Mouse (Mus musculus): ENCODE measurements around the gene Olfr907. TPM values are rescaled to one million over a fixed set of nuclear protein-coding genes. Genes with fewer than 3 reads are reported as not detected.

The Olfr907 gene
- polyA plus RNA-seq (2016; fragmentation: Nextera tagmentation; extraction: Ambion mirVana), result not detected in 2 replicates

- Histone ChIP-seq H3K4me1 (replicated peaks) (no peaks in the 10 kb centered on the region), H3K27me3 (replicated peaks) (no peaks in the 10 kb centered on the region), H3K27ac (ENCODE audit: poor library complexity, severe bottlenecking) (no peak within 1 kb of the TSS), H3K4me3 (no peak within 1 kb of the TSS), H3K9me3 (replicated peaks) (no peaks in the 10 kb centered on the region), H3K4me2 (no peak within 1 kb of the TSS), H3K9ac (no peak within 1 kb of the TSS), H3K36me3 (no peaks in the 10 kb centered on the region)
- no peak for ATAC-seq (ENCODE audit: insufficient number of reproducible peaks, low FRiP score)
- 68% methylated on average over 2 of the region's 2 CpGs for WGBS
Observed at GRCm38 (mm10) chr9:38495501-38495900, at the start of gene Olfr907. Gene Olfr907, plus strand, starts transcription at chr9:38495801.

GRCm38 (mm10) chr9:38447352-38447751, 48.2 kb upstream of the Olfr907 start, which contains the start of gene Olfr902:
Gene Olfr902, plus strand, starts transcription at chr9:38447652.
- H3K27me3 ChIP-seq (replicated peaks), result no peaks in the 10 kb centered on the region
- no peak within 1 kb of the TSS for H3K4me3 ChIP-seq
- no peak within 1 kb of the TSS for H3K9ac ChIP-seq
- WGBS, result 75% methylated on average over 5 of the region's 5 CpGs
- no peaks in the 10 kb centered on the region for H3K4me1 ChIP-seq (replicated peaks)
- no peak within 1 kb of the TSS for H3K4me2 ChIP-seq
- no peak within 1 kb of the TSS for H3K27ac ChIP-seq (ENCODE audit: poor library complexity, severe bottlenecking)
- no peaks in the 10 kb centered on the region for H3K36me3 ChIP-seq
- no peaks in the 10 kb centered on the region for H3K9me3 ChIP-seq (replicated peaks)
- ATAC-seq (ENCODE audit: insufficient number of reproducible peaks, low FRiP score), result no peak

- Histone ChIP-seq H3K9me3 (replicated peaks) (no peaks in the 10 kb centered on the region), H3K9ac (no peak within 1 kb of the TSS), H3K27me3 (replicated peaks) (no peaks in the 10 kb centered on the region), H3K4me3 (no peak within 1 kb of the TSS), H3K4me2 (no peak within 1 kb of the TSS), H3K4me1 (replicated peaks) (no peaks in the 10 kb centered on the region), H3K27ac (ENCODE audit: poor library complexity, severe bottlenecking) (no peak within 1 kb of the TSS), H3K36me3 (no peaks in the 10 kb centered on the region)
- no peak for ATAC-seq (ENCODE audit: insufficient number of reproducible peaks, low FRiP score)
Observed at GRCm38 (mm10) chr9:38462844-38463243, 32.8 kb upstream of the Olfr907 start, which contains the start of gene Olfr904. Gene Olfr904, plus strand, starts transcription at chr9:38463144.

- H3K4me3 ChIP-seq, result no peak within 1 kb of the TSS
- no peaks in the 10 kb centered on the region for H3K4me1 ChIP-seq (replicated peaks)
- no peak for ATAC-seq (ENCODE audit: insufficient number of reproducible peaks, low FRiP score)
- no peak within 1 kb of the TSS for H3K4me2 ChIP-seq
- H3K9ac ChIP-seq, result no peak within 1 kb of the TSS
- H3K27ac ChIP-seq (ENCODE audit: poor library complexity, severe bottlenecking), result no peak within 1 kb of the TSS
- no peaks in the 10 kb centered on the region for H3K9me3 ChIP-seq (replicated peaks)
- H3K36me3 ChIP-seq, result no peaks in the 10 kb centered on the region
- H3K27me3 ChIP-seq (replicated peaks), result no peaks in the 10 kb centered on the region
Observed at GRCm38 (mm10) chr9:38470807-38471206, 24.8 kb upstream of the Olfr907 start, which contains the start of gene Olfr905. Gene Olfr905, plus strand, starts transcription at chr9:38471107.

- H3K4me2 ChIP-seq, result no peak within 1 kb of the TSS
- H3K4me1 ChIP-seq (replicated peaks), result no peaks in the 10 kb centered on the region
- no peaks in the 10 kb centered on the region for H3K36me3 ChIP-seq
- H3K27ac ChIP-seq (ENCODE audit: poor library complexity, severe bottlenecking), result no peak within 1 kb of the TSS
- 76% methylated on average over 3 of the region's 3 CpGs for whole genome bisulfite sequencing
- no peaks in the 10 kb centered on the region for H3K9me3 ChIP-seq (replicated peaks)
- no peak for ATAC-seq (ENCODE audit: insufficient number of reproducible peaks, low FRiP score)
- no peaks in the 10 kb centered on the region for H3K27me3 ChIP-seq (replicated peaks)
- no peak within 1 kb of the TSS for H3K9ac ChIP-seq
- H3K4me3 ChIP-seq, result no peak within 1 kb of the TSS
Observed at GRCm38 (mm10) chr9:38486785-38487184, 8.8 kb upstream of the Olfr907 start, which contains the start of gene Olfr906. Gene Olfr906, plus strand, starts transcription at chr9:38487085.

GRCm38 (mm10) chr9:38512353-38512752, 16.8 kb downstream of the Olfr907 start:
- H3K9me3 ChIP-seq (replicated peaks), result 0 out of 2 replicates have a peak, but pooled peaks cover 4% of the 10 kb centered on the region
- no peaks in the 10 kb centered on the region for H3K27me3 ChIP-seq (replicated peaks)
- H3K9ac ChIP-seq, result no peak overlapping the region
- 63% methylated on average over 2 of the region's 2 CpGs for WGBS
- H3K36me3 ChIP-seq, result no peaks in the 10 kb centered on the region
- H3K4me2 ChIP-seq, result no peak overlapping the region
- no peak for ATAC-seq (ENCODE audit: insufficient number of reproducible peaks, low FRiP score)
- H3K27ac ChIP-seq (ENCODE audit: poor library complexity, severe bottlenecking), result no peak overlapping the region
- no peaks in the 10 kb centered on the region for H3K4me1 ChIP-seq (replicated peaks)
- H3K4me3 ChIP-seq, result no peak overlapping the region

- H3K27ac ChIP-seq (ENCODE audit: poor library complexity, severe bottlenecking), result no peak within 1 kb of the TSS
- no peaks in the 10 kb centered on the region for H3K27me3 ChIP-seq (replicated peaks)
- H3K4me3 ChIP-seq, result no peak within 1 kb of the TSS
- no peaks in the 10 kb centered on the region for H3K4me1 ChIP-seq (replicated peaks)
- 58% methylated on average over 1 of the region's 1 CpGs for WGBS
- H3K4me2 ChIP-seq, result no peak within 1 kb of the TSS
- no peak for ATAC-seq (ENCODE audit: insufficient number of reproducible peaks, low FRiP score)
- H3K9me3 ChIP-seq (replicated peaks), result no peaks in the 10 kb centered on the region
- H3K36me3 ChIP-seq, result no peaks in the 10 kb centered on the region
- H3K9ac ChIP-seq, result no peak within 1 kb of the TSS
Observed at GRCm38 (mm10) chr9:38521280-38521679, 25.7 kb downstream of the Olfr907 start, which contains the start of gene Olfr911-ps1. Gene Olfr911-ps1, plus strand, starts transcription at chr9:38521580.

- no peaks in the 10 kb centered on the region for H3K4me1 ChIP-seq (replicated peaks)
- no peak within 1 kb of the TSS for H3K4me3 ChIP-seq
- no peak within 1 kb of the TSS for H3K4me2 ChIP-seq
- H3K36me3 ChIP-seq, result no peaks in the 10 kb centered on the region
- no peak for ATAC-seq (ENCODE audit: insufficient number of reproducible peaks, low FRiP score)
- 79% methylated on average over 2 of the region's 2 CpGs for WGBS
- H3K9ac ChIP-seq, result no peak within 1 kb of the TSS
- no peaks in the 10 kb centered on the region; the same call in 1 of the 2 replicates for H3K9me3 ChIP-seq (replicated peaks)
- H3K27me3 ChIP-seq (replicated peaks), result no peaks in the 10 kb centered on the region
- no peak within 1 kb of the TSS for H3K27ac ChIP-seq (ENCODE audit: poor library complexity, severe bottlenecking)
Observed at GRCm38 (mm10) chr9:38537549-38537948, 41.9 kb downstream of the Olfr907 start, which contains the start of gene Olfr910. Gene Olfr910, plus strand, starts transcription at chr9:38537849.

Other genes starting within 250 kb of the Olfr907 start
- gene Olfr143, start 243.0 kb upstream of the Olfr907 start, polyA plus RNA-seq (2016; fragmentation: Nextera tagmentation; extraction: Ambion mirVana), result not detected in 2 replicates
- not detected in 2 replicates for gene Olfr895, start 227.9 kb upstream of the Olfr907 start, polyA plus RNA-seq (2016; fragmentation: Nextera tagmentation; extraction: Ambion mirVana)
- gene Olfr896-ps1, start 204.7 kb upstream of the Olfr907 start, polyA plus RNA-seq (2016; fragmentation: Nextera tagmentation; extraction: Ambion mirVana), result not detected in 2 replicates
- gene Olfr25, start 166.7 kb upstream of the Olfr907 start, polyA plus RNA-seq (2016; fragmentation: Nextera tagmentation; extraction: Ambion mirVana), result not detected in 2 replicates
- gene Olfr898, start 147.4 kb upstream of the Olfr907 start, polyA plus RNA-seq (2016; fragmentation: Nextera tagmentation; extraction: Ambion mirVana), result not detected in 2 replicates
- gene Olfr250, start 128.9 kb upstream of the Olfr907 start, polyA plus RNA-seq (2016; fragmentation: Nextera tagmentation; extraction: Ambion mirVana), result not detected in 2 replicates
- gene Olfr251, start 118.7 kb upstream of the Olfr907 start, polyA plus RNA-seq (2016; fragmentation: Nextera tagmentation; extraction: Ambion mirVana), result not detected in 2 replicates
- not detected in 2 replicates for gene Olfr147, start 94.1 kb upstream of the Olfr907 start, polyA plus RNA-seq (2016; fragmentation: Nextera tagmentation; extraction: Ambion mirVana)
- not detected in 2 replicates for gene Olfr901, start 66.3 kb upstream of the Olfr907 start, polyA plus RNA-seq (2016; fragmentation: Nextera tagmentation; extraction: Ambion mirVana)
- not detected in 2 replicates for gene Olfr902, start 48.1 kb upstream of the Olfr907 start, polyA plus RNA-seq (2016; fragmentation: Nextera tagmentation; extraction: Ambion mirVana)
- gene Olfr904, start 32.7 kb upstream of the Olfr907 start, polyA plus RNA-seq (2016; fragmentation: Nextera tagmentation; extraction: Ambion mirVana), result not detected in 2 replicates
- gene Olfr905, start 24.7 kb upstream of the Olfr907 start, polyA plus RNA-seq (2016; fragmentation: Nextera tagmentation; extraction: Ambion mirVana), result not detected in 2 replicates
- not detected in 2 replicates for gene Olfr906, start 8.7 kb upstream of the Olfr907 start, polyA plus RNA-seq (2016; fragmentation: Nextera tagmentation; extraction: Ambion mirVana)
- gene Olfr911-ps1, start 25.8 kb downstream of the Olfr907 start, polyA plus RNA-seq (2016; fragmentation: Nextera tagmentation; extraction: Ambion mirVana), result not detected in 2 replicates
- not detected in 2 replicates for gene Olfr910, start 42.0 kb downstream of the Olfr907 start, polyA plus RNA-seq (2016; fragmentation: Nextera tagmentation; extraction: Ambion mirVana)
- not detected in 2 replicates for gene Olfr912, start 84.4 kb downstream of the Olfr907 start, polyA plus RNA-seq (2016; fragmentation: Nextera tagmentation; extraction: Ambion mirVana)
- gene Olfr913, start 97.0 kb downstream of the Olfr907 start, polyA plus RNA-seq (2016; fragmentation: Nextera tagmentation; extraction: Ambion mirVana), result not detected in 2 replicates
- not detected in 2 replicates for gene Olfr914, start 109.3 kb downstream of the Olfr907 start, polyA plus RNA-seq (2016; fragmentation: Nextera tagmentation; extraction: Ambion mirVana)
- gene Olfr916, start 164.1 kb downstream of the Olfr907 start, polyA plus RNA-seq (2016; fragmentation: Nextera tagmentation; extraction: Ambion mirVana), result not detected in 2 replicates
- gene Olfr917, start 170.0 kb downstream of the Olfr907 start, polyA plus RNA-seq (2016; fragmentation: Nextera tagmentation; extraction: Ambion mirVana), result not detected in 2 replicates
- not detected in 2 replicates for gene Olfr918, start 178.8 kb downstream of the Olfr907 start, polyA plus RNA-seq (2016; fragmentation: Nextera tagmentation; extraction: Ambion mirVana)
- not detected in 2 replicates for gene Olfr919, start 207.9 kb downstream of the Olfr907 start, polyA plus RNA-seq (2016; fragmentation: Nextera tagmentation; extraction: Ambion mirVana)
- 19.3 and 21.3 TPM in 2 replicates for gene Vwa5a, start 222.5 kb downstream of the Olfr907 start, polyA plus RNA-seq (2016; fragmentation: Nextera tagmentation; extraction: Ambion mirVana)

Data from heart, embryonic 12.5 days (tissue).